Mouse (Mus musculus) kidney, adult 2 months (tissue): ENCODE results near the gene Nolc1.

Experiments used
- CTCF ChIP-seq: fragments of 200-500 bp; conservative IDR thresholded peaks from 2 replicates; pipeline ENCODE4 v1.5.1; 2011; ENCODE audit warnings: low read depth, mild to moderate bottlenecking, control low read depth, low read length, moderate library complexity, mixed read lengths; ENCODE audit not compliant: insufficient read depth, insufficient read length
- POLR2A ChIP-seq: fragments of 200-500 bp; IDR thresholded peaks from one replicate; pipeline ENCODE4 v1.6.1; 2011; ENCODE audit warnings: low read depth, low read length, control low read depth

DNA sequence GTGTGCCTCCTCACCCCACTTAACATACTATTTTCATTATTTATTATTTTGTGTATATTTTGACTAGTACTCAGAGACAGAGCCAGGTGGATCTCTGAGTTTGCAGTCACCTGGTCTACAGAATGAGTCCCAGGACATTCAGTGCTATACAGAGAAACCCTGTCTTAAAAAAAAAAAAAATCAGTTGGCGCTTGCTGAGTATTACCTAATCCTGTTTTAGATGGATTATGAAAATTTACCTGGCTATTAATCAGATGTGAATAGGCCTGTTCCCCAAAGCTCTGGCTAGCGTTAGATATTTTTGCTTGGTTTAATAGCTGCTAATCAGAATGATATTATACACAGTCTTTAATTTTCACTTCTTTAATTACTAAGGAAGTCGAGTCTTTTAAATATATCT, 48.2 kb downstream of the Nolc1 start:
- TF ChIP-seq CTCF (no peak), POLR2A (no peak)
